Mouse (Mus musculus) embryonic fibroblast, embryonic 13.5 days (primary cell): ENCODE measurements at regions not wholly inside any gene's neighbourhood (a gene's known extent, or its start where the extent isn't known, plus 50 kb on each side); places are given as distances from the start of the nearest gene placed in this dataset.

Experiments
- CTCF ChIP-seq: IDR thresholded peaks from 2 replicates; pipeline ENCODE4 v1.5.1; 2011; ENCODE audit warnings: mild to moderate bottlenecking, control low read depth, low read length, moderate library complexity, borderline replicate concordance; ENCODE audit not compliant: insufficient read depth
- POLR2A ChIP-seq: IDR thresholded peaks from 2 replicates; pipeline ENCODE4 v1.6.1; 2011; ENCODE audit warnings: low read depth, mild to moderate bottlenecking, control low read depth, low read length, moderate library complexity

GRCm38 (mm10) chr12:7718556-7718955 is 258.9 kb upstream of the Apob start:
- TF ChIP-seq CTCF (no peak), POLR2A (no peak)
